Mouse (Mus musculus) gastrocnemius, postnatal 36 days (tissue): ENCODE results near the gene Gpc6. TPM values are rescaled to one million over a fixed set of nuclear protein-coding genes. Genes with fewer than 3 reads are reported as not detected.

ENCODE experiments used
- DNase-seq, 2 experiments: peaks; one replicate each; pipeline ENCODE4 v3.0.0; 2022
- intact Hi-C: fragments of 180-260 bp; cut with DNase I; formaldehyde crosslinking; loops from one replicate; pipeline ENCODE4 v1.15.1; 2025
- total RNA-seq, 2 experiments: library from RNA; stranded (reverse); gene quantifications; 2 replicates each; pipeline ENCODE4 v1.2.3; 2021

Gene Gpc6
- total RNA-seq, 2 experiments from 2014 or later: 2.0 to 2.1 TPM

DNA sequence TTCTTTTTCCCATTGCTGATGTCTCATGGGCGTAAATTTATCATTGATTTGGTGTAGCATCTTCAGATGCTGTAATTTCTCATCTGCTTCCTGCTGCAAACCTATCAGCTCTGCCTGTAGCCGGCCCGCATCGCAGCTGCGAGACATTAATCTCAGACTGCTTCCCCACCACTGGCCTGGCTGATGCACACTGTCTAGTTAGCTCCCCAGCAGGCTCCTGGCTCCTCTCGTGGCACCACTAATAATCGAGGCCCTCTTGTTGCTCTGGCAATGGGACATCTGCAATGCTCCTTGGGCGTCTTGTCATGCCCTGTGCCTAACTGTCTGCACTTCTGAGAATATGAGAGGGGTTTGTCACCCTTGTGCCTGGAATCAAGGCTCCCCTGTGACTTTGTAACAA, 906.2 kb downstream of the Gpc6 start:
- intact Hi-C loops: no loop called here
- no peak for DNase-seq

- intact Hi-C loops: no loop called here
- DNase-seq: no peak
Measured at GRCm38 (mm10) chr14:117831731-117832130, 906.6 kb downstream of the Gpc6 start.

- intact Hi-C loops: no loop called here
- no peak for DNase-seq
Measured at GRCm38 (mm10) chr14:117835506-117835905, 910.4 kb downstream of the Gpc6 start.

- intact Hi-C loops: no loop called here
- no peak for DNase-seq
Measured at GRCm38 (mm10) chr14:117837021-117837420, 911.9 kb downstream of the Gpc6 start.

GRCm38 (mm10) chr14:117837715-117838114, 912.6 kb downstream of the Gpc6 start:
- no peak for DNase-seq
- intact Hi-C loops: no loop called here

DNA sequence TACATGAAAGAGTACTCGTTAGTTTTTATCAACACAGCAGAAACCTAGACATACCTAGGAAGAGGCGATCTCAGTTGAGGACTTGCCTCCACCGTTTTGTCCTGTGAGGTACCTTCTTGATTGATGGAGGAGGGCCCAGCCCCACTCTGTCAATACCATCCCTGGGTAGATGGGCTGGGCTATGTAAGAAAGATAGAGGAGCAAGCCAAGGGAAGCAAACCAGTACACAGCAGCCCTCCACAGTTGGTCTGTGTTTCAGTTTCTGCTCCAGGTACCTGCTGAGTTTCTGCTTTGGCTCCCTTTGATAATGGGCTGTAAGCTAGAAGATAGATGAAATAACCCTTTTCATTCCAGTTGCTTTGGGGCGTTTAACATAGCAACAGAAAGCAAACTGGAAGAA, 916.1 kb downstream of the Gpc6 start:
- intact Hi-C loops: no loop called here
- DNase-seq: no peak

DNA sequence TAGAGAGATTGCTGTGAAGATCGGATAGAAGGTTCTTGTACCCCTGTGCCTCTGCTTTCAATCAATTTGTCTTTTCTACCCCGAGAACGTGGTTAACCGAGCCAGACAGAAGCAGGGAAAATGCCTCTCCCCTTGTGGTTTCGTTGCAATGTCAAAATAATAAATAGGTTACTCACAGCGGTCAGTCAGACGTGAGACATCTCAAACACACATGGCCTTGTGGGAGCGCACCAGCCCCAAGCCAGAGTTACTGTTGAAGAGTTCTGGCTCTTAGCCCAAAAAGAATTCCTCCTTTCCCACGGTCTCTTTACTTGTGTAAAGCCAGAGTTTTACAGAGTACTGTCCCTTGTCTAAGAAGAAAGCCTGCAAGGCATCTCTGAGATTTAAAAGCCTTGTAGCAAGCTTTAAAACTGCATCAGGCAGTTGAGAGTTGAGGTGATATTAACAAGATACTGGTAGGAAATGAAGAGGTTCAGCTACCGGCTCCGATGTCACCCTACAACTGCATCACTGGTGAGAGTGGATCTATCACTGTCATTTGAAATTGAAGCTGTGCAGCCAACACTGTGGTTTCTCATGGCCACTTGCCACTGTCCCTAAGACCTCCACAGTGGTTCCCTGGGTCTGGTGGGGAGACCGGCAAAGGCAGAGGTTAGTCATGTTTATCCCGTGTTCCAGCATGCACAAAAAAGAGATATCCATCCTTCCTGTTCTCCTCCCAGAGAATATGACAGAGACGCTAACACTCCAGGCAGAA, 916.9 kb downstream of the Gpc6 start:
- intact Hi-C loops: no loop called here
- DNase-seq: no peak

GRCm38 (mm10) chr14:117849591-117850505, 924.7 kb downstream of the Gpc6 start:
- DNase-seq: no peak
- intact Hi-C loops: no loop called here

DNA sequence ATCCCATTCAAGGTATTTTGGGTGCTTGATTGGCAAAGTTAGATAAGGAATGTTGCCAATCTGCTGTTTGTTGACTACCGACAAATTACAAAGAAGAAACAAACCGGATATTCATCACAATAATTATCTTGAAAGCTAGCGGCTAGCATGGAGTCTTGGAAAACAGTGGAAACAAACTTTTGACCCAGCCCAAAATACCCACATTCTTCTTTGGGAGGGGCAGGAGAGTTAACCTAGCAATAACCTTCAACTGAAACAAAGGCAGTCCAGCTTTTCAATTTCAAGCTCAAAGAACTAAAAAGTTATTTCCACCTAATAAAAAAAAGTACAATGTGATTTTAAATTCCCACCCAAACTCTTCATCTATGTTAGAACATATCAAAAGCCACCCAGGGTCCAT, 927.2 kb downstream of the Gpc6 start:
- intact Hi-C loops: no loop called here
- no peak for DNase-seq

- no peak for DNase-seq
- intact Hi-C loops: no loop called here
Measured at GRCm38 (mm10) chr14:117852842-117853241, 927.7 kb downstream of the Gpc6 start.

- DNase-seq: no peak
- intact Hi-C loops: no loop called here
Measured at GRCm38 (mm10) chr14:117854498-117854897, 929.4 kb downstream of the Gpc6 start.

GRCm38 (mm10) chr14:117871268-117871667, 946.2 kb downstream of the Gpc6 start:
- intact Hi-C loops: no loop called here
- no peak for DNase-seq

GRCm38 (mm10) chr14:117879313-117879712, 954.2 kb downstream of the Gpc6 start:
- intact Hi-C loops: no loop called here

GRCm38 (mm10) chr14:117881112-117881511, 956.0 kb downstream of the Gpc6 start:
- intact Hi-C loops: no loop called here
- no peak for DNase-seq

More at GRCm38 (mm10) chr14:117879313-117879712, 954.2 kb downstream of the Gpc6 start:
- no peak for DNase-seq

- intact Hi-C loops: no loop called here
- DNase-seq: peak in 1 of 2 experiments; percentile 29
Measured at GRCm38 (mm10) chr14:117882222-117882621, 957.1 kb downstream of the Gpc6 start.

- intact Hi-C loops: no loop called here
Measured at GRCm38 (mm10) chr14:117889653-117890052, 964.5 kb downstream of the Gpc6 start.

GRCm38 (mm10) chr14:117891426-117891825, 966.3 kb downstream of the Gpc6 start:
- intact Hi-C loops: no loop called here
- no peak for DNase-seq

More at GRCm38 (mm10) chr14:117889653-117890052, 964.5 kb downstream of the Gpc6 start:
- DNase-seq: no peak

GRCm38 (mm10) chr14:117892026-117892425, 966.9 kb downstream of the Gpc6 start:
- intact Hi-C loops: no loop called here
- DNase-seq: no peak

GRCm38 (mm10) chr14:117894869-117895538, 969.9 kb downstream of the Gpc6 start:
- no peak for DNase-seq
- intact Hi-C loops: no loop called here

DNA sequence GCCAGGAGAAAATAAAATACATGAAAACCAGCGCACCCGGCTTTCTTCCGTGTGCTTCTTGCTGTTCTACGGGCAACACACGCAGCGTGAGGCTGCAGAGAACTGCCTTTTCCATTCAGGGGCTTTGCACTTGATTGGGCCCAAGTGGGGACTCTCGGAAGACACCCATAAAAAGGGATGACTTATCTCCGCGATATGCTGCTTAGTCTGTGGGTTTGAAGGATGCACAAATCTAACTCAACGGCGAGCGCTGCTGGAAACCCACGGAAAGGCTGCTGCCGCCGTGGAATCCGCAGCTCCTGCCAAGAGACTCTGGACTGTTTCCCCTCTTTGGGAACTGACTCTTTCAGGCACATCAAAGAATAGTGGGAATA, 970.4 kb downstream of the Gpc6 start:
- intact Hi-C loops: no loop called here
- DNase-seq: no peak

DNA sequence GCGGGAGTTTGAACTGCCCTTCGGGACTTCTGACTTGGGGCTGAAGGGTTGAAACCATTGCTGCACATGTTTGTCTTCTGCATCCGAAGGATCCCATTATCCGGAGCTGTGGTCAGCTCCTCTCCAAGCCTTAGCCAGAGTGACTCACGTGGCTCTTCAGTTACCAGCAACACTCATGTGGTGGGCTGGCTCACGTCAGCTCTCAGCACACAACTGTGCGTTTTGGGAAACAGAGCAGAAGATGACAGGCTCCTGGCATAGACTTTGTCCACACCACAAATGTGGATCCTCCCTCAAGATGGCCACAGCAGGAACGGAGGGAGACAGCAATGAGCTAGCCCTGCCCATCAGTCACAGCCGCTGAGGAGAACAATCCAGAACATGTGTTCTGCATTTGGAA, 979.2 kb downstream of the Gpc6 start:
- DNase-seq: no peak
- intact Hi-C loops: no loop called here
